Mouse (Mus musculus) heart, embryonic 16.5 days (tissue): ENCODE measurements at regions not wholly inside any gene's neighbourhood (a gene's known extent, or its start where the extent isn't known, plus 50 kb on each side); places are given as distances from the start of the nearest gene placed in this dataset.
A peak's percentile ranks its signal among the peaks of the same experiment; 100 is the strongest.

ENCODE experiments used
- ATAC-seq: fragments of 200-750 bp; cut with Nextera tagmentation; replicated peaks from 2 replicates; pipeline ENCODE4 v1.8.0; 2017; ENCODE audit warnings: moderate number of reproducible peaks; ENCODE audit not compliant: insufficient read depth, low FRiP score; ENCODE audit errors: extremely low read depth
- H3K27ac ChIP-seq: fragments of 300-500 bp; sonication (generic); 2 replicates; pipeline ENCODE4 v1.5.1; 2014; ENCODE audit warnings: mild to moderate bottlenecking, low read length, control low read depth, moderate library complexity
- H3K27me3 ChIP-seq: fragments of 300-500 bp; sonication (generic); 2 replicates; pipeline ENCODE4 v1.6.1; 2014; ENCODE audit warnings: low read length, mixed read lengths; ENCODE audit not compliant: control insufficient read depth, insufficient read depth
- H3K36me3 ChIP-seq: fragments of 300-500 bp; sonication (generic); 2 replicates; pipeline ENCODE4 v1.6.1; 2014; ENCODE audit not compliant: control insufficient read depth, insufficient read depth
- H3K4me1 ChIP-seq: fragments of 300-500 bp; sonication (generic); 2 replicates; pipeline ENCODE4 v1.6.1; 2014; ENCODE audit warnings: low read length, mixed read lengths; ENCODE audit not compliant: control insufficient read depth, insufficient read depth
- H3K4me2 ChIP-seq: fragments of 300-500 bp; sonication (generic); 2 replicates; pipeline ENCODE4 v1.6.1; 2014; ENCODE audit warnings: low read depth, mild to moderate bottlenecking, control low read depth, low read length
- H3K4me3 ChIP-seq: fragments of 300-500 bp; sonication (generic); 2 replicates; pipeline ENCODE4 v1.5.1; 2014; ENCODE audit warnings: mild to moderate bottlenecking, control low read depth, low read length
- H3K9ac ChIP-seq: fragments of 300-500 bp; sonication (generic); 2 replicates; pipeline ENCODE4 v1.6.1; 2014; ENCODE audit warnings: low read length, control low read depth
- H3K9me3 ChIP-seq: fragments of 300-500 bp; sonication (generic); replicated peaks from 2 replicates; pipeline ENCODE4 v1.6.1; 2016; ENCODE audit warnings: low read length; ENCODE audit not compliant: control insufficient read depth
- WGBS: fragments of 180-500 bp; shearing (Covaris S2); extraction: QIAGEN DNeasy Blood & Tissue Kit; methylation state at CpG from one replicate; pipeline ENCODE4 v1.1.7; 2014; 5-methylcytosine and 5-hydroxymethylcytosine counted together

DNA sequence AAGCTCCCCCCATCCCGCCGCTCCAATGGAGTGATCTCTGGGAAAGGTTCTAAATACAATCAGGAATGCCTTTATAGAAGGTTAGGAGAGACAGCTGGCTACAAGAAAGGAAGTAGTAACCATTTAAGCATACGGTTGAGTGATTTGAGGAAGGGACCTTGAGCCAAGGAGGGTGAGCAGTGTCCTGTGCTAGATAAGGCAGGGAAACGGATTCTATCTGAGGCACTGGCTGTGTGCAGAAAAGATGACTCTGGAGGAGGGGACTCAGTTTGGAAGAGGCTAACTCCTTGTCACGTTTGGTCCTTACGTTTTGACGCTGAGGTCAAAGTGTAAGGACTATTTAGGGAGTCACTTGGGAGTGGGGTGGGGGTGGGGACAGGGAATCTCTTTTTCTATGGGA lies 84.3 kb upstream of the 4930535I16Rik start:
- Histone ChIP-seq H3K4me2 (no peak overlapping the region), H3K27ac (no peak overlapping the region), H3K4me3 (no peak overlapping the region), H3K9ac (no peak overlapping the region), H3K27me3 (no peaks in the 10 kb centered on the region), H3K9me3 (no peaks in the 10 kb centered on the region), H3K36me3 (no peaks in the 10 kb centered on the region), H3K4me1 (peaks cover 5% of the 10 kb centered on the region; the same call in 1 of the 2 replicates)
- no peak for ATAC-seq
- WGBS = 49% methylated on average over 7 of the region's 7 CpGs

DNA sequence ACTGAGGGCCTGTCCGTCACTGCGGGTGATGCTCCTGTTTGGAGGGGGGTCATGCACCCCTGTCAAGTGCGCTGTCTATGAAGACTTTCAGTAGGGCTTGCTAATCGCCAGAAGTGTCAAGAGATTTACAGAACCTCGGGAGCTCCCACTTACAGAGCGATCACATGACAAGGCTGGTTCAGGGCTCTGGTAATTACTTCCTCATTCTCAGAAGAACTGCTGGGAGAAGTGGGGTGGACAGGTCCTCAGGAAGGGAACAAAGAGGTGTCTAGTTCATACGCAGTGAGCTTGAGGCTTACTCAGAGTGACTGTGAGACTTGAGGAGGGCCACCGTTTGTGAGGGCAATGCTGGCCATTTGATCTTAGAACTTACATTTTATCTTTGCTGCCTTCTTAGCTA lies 78.0 kb upstream of the 4930535I16Rik start:
- H3K4me3 ChIP-seq = no peak overlapping the region
- WGBS = 52% methylated on average over 8 of the region's 8 CpGs
- H3K4me1 ChIP-seq = peaks cover under 1% of the 10 kb centered on the region
- H3K9me3 ChIP-seq = peaks cover 3% of the 10 kb centered on the region; the same call in 1 of the 2 replicates
- H3K27me3 ChIP-seq = peaks cover 6% of the 10 kb centered on the region
- H3K9ac ChIP-seq = no peak overlapping the region
- ATAC-seq = no peak
- H3K27ac ChIP-seq = no peak overlapping the region
- no peak overlapping the region for H3K4me2 ChIP-seq
- H3K36me3 ChIP-seq = no peaks in the 10 kb centered on the region

DNA sequence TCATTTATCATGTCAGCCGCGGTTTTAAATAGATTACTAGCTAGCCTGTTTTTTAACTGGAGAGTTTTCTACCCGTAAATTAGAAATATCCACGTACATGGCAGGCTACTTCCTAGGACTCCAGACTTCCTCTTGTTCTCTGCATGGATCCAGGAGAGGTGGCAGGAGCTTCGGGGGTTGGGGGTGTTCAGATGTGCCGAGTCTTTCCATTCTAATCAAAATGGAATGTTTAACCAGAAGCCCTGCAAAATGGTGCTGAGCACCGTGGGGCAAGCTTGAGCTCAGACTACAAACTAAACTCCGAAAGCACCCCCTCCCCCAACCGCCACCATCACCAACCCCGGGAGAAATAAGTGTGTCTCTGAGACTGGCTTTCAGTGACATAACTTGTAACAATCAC lies 73.4 kb upstream of the 4930535I16Rik start:
- no peak overlapping the region for H3K27ac ChIP-seq
- peaks cover 2% of the 10 kb centered on the region; the same call in 1 of the 2 replicates for H3K9me3 ChIP-seq
- H3K4me1 ChIP-seq = peaks cover 5% of the 10 kb centered on the region
- peaks cover 24% of the 10 kb centered on the region for H3K27me3 ChIP-seq
- 15% methylated on average over 10 of the region's 10 CpGs for WGBS
- H3K4me3 ChIP-seq = peak overlapping the region; percentile 43
- no peaks in the 10 kb centered on the region for H3K36me3 ChIP-seq
- no peak for ATAC-seq
- no peak overlapping the region for H3K9ac ChIP-seq
- H3K4me2 ChIP-seq = peak overlapping the region; percentile 68

DNA sequence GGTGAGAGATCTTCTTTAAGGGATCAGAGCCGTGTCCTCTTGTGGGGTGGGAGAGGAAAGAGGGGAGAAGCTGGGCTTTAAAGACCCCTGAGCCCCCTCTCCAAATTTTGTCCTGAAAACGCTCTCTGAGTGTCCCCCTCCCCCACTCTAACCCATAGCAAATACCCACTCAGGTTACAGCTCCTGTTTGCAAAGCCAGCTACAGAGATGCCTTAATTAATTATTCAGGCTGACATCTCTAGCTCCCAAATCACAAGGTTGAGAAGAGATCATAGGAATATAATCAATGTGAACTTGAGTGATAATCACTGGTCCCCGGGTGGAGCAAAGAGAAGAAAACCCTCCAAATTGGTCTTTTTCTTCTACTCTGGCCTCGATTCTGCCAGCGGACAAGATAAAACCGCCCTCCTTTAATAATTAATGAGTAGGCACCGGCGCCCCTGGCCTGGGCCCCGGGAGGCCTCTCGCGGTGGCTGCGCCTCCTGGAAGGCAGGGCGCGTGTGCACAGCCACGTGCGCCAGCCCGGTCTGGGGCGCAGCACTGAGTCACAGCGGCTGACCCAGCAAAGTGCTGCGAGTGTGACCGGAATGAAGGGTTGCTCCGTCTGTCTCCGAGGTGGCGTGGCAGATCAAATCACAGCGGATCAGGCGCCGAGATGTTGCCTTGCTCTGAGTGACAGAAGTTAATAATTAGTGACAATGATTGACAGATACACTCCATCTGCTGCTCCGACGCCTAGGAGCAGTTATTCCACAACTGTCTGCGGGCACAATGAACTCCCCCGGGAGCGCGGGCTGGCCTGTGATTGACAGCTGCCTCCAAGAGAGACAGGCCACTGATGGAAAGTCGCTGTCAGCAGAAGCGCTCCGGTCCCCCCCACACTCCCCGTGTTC lies 72.7 kb upstream of the 4930535I16Rik start:
- Histone ChIP-seq H3K9me3 (no peaks in the 10 kb centered on the region), H3K9ac (peak overlapping the region; percentile 32; the same call in 1 of the 2 replicates), H3K36me3 (no peaks in the 10 kb centered on the region), H3K27me3 (peaks cover 24% of the 10 kb centered on the region), H3K4me2 (peak overlapping the region; percentile 68), H3K4me1 (peaks cover 5% of the 10 kb centered on the region), H3K27ac (no peak overlapping the region), H3K4me3 (peak overlapping the region; percentile 43)
- peak; percentile 67 for ATAC-seq
- WGBS = 3% methylated on average over 37 of the region's 37 CpGs
